Mouse (Mus musculus): ENCODE results near the gene Srl. TPM values are rescaled to one million over a fixed set of nuclear protein-coding genes. Genes with fewer than 3 reads are reported as not detected.

The Srl gene
- 34.4 and 59.9 TPM in 2 replicates for total RNA-seq (2014; rRNA removed)
- 11.3 and 11.6 TPM in 2 replicates for polyA plus RNA-seq (2015; fragmentation: Nextera tagmentation; extraction: Ambion mirVana)

GRCm38 (mm10) chr16:4541501-4542198 is at the start of gene Srl:
Gene Srl (minus strand): TSS chr16:4541816.
- Histone ChIP-seq H3K27me3 (ENCODE audit: insufficient read depth, low read length) (no peaks in the 10 kb centered on the region), H3K9me3 (ENCODE audit: low read length) (no peaks in the 10 kb centered on the region), H3K4me3 (ENCODE audit: low read depth, low read length) (peak within 1 kb of the TSS; percentile 53), H3K4me1 (ENCODE audit: insufficient read depth, low read length) (no peaks in the 10 kb centered on the region), H3K4me2 (ENCODE audit: low read depth, low read length, poor library complexity, severe bottlenecking) (peak within 1 kb of the TSS; percentile 50), H3K9ac (replicated peaks; ENCODE audit: low read length, poor library complexity, severe bottlenecking) (peak within 1 kb of the TSS; percentile 50), H3K36me3 (ENCODE audit: insufficient read depth, low read length) (peaks cover 9% of the 10 kb centered on the region; the same call in 1 of the 2 replicates), H3K27ac (ENCODE audit: low read depth, low read length) (peak within 1 kb of the TSS; percentile 39; the same call in 1 of the 2 replicates)
- WGBS, result under 1% methylated on average over 43 of the region's 43 CpGs
- ATAC-seq (ENCODE audit: low FRiP score), result peak; percentile 97
- TF ChIP-seq CTCF (IDR thresholded peaks at IDR 0.05), result peak; percentile 94
- DNase-seq (ENCODE audit: low spot score), result peak; percentile 100

- H3K4me3 ChIP-seq (ENCODE audit: low read depth, low read length), result no peak overlapping the region
- H3K27ac ChIP-seq (ENCODE audit: low read depth, low read length), result no peak overlapping the region
- ATAC-seq (ENCODE audit: low FRiP score), result no peak
- no peak overlapping the region for H3K9ac ChIP-seq (replicated peaks; ENCODE audit: low read length, poor library complexity, severe bottlenecking)
- DNase-seq (ENCODE audit: low spot score), result no peak
- H3K9me3 ChIP-seq (ENCODE audit: low read length), result no peaks in the 10 kb centered on the region
- no peaks in the 10 kb centered on the region for H3K4me1 ChIP-seq (ENCODE audit: insufficient read depth, low read length)
- H3K27me3 ChIP-seq (ENCODE audit: insufficient read depth, low read length), result no peaks in the 10 kb centered on the region
- WGBS, result 97% methylated on average over 9 of the region's 9 CpGs
- no peak overlapping the region for H3K4me2 ChIP-seq (ENCODE audit: low read depth, low read length, poor library complexity, severe bottlenecking)
- no peaks in the 10 kb centered on the region; the same call in 1 of the 2 replicates for H3K36me3 ChIP-seq (ENCODE audit: insufficient read depth, low read length)
- no peak for TF ChIP-seq CTCF (IDR thresholded peaks at IDR 0.05)
Measured at GRCm38 (mm10) chr16:4590236-4590635, 48.6 kb upstream of the Srl start.

DNA sequence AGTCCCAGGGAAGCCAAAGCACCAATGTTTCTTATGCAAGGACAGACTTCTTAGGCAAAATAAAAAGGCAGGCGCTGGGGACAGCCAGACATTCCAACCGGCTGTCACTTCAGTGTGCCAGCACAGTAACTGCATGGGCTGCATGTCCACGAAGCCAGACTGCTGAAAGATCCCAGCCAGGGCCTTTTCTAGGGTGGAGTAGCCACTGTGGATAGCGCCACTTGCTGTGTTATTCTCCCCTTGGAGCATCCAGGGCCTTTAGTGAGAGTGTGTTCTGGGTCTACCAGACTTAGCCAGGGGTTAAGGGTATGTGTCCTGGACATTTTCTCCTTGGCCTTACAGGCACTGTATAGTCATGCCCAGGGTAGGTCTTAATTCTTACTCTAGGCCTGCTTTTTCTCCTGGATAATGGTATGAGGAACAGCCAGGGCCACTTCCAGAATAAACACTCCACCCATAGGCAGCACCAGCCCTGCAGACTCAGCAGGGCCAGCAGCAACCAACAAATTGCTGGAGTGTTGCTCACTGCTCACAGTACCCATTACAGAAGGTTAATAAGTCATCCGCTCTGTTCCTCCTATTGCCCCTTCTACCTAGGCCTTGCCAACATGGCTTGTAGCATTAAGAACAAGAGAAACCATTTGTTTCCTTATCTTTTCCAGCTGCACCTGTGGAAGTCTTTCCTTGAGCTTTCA is 46.0 kb upstream of the Srl start:
- H3K27me3 ChIP-seq (ENCODE audit: insufficient read depth, low read length), result no peaks in the 10 kb centered on the region
- peak overlapping the region; percentile 62; the same call in 1 of the 2 replicates for H3K27ac ChIP-seq (ENCODE audit: low read depth, low read length)
- WGBS, result 56% methylated on average over 5 of the region's 5 CpGs
- H3K36me3 ChIP-seq (ENCODE audit: insufficient read depth, low read length), result no peaks in the 10 kb centered on the region; the same call in 1 of the 2 replicates
- H3K9ac ChIP-seq (replicated peaks; ENCODE audit: low read length, poor library complexity, severe bottlenecking), result no peak overlapping the region
- no peaks in the 10 kb centered on the region for H3K4me1 ChIP-seq (ENCODE audit: insufficient read depth, low read length)
- no peak overlapping the region for H3K4me3 ChIP-seq (ENCODE audit: low read depth, low read length)
- H3K9me3 ChIP-seq (ENCODE audit: low read length), result no peaks in the 10 kb centered on the region
- DNase-seq (ENCODE audit: low spot score) (no peak), ATAC-seq (ENCODE audit: low FRiP score) (no peak)
- TF ChIP-seq CTCF (IDR thresholded peaks at IDR 0.05), result no peak
- H3K4me2 ChIP-seq (ENCODE audit: low read depth, low read length, poor library complexity, severe bottlenecking), result no peak overlapping the region

- H3K27ac ChIP-seq (ENCODE audit: low read depth, low read length), result peak overlapping the region; percentile 62
- H3K4me1 ChIP-seq (ENCODE audit: insufficient read depth, low read length), result no peaks in the 10 kb centered on the region
- DNase-seq (ENCODE audit: low spot score), result peak; percentile 95
- H3K36me3 ChIP-seq (ENCODE audit: insufficient read depth, low read length), result no peaks in the 10 kb centered on the region; the same call in 1 of the 2 replicates
- TF ChIP-seq CTCF (IDR thresholded peaks at IDR 0.05), result peak; percentile 31
- no peaks in the 10 kb centered on the region for H3K9me3 ChIP-seq (ENCODE audit: low read length)
- H3K4me2 ChIP-seq (ENCODE audit: low read depth, low read length, poor library complexity, severe bottlenecking), result peak overlapping the region; percentile 90
- no peaks in the 10 kb centered on the region for H3K27me3 ChIP-seq (ENCODE audit: insufficient read depth, low read length)
- WGBS, result under 1% methylated on average over 43 of the region's 43 CpGs
- peak overlapping the region; percentile 57 for H3K9ac ChIP-seq (replicated peaks; ENCODE audit: low read length, poor library complexity, severe bottlenecking)
- peak; percentile 94 for ATAC-seq (ENCODE audit: low FRiP score)
- peak overlapping the region; percentile 56 for H3K4me3 ChIP-seq (ENCODE audit: low read depth, low read length)
Measured at GRCm38 (mm10) chr16:4586531-4587123, 45.0 kb upstream of the Srl start.

GRCm38 (mm10) chr16:4585642-4586530 is 44.3 kb upstream of the Srl start:
- Histone ChIP-seq H3K9me3 (ENCODE audit: low read length) (no peaks in the 10 kb centered on the region), H3K27ac (ENCODE audit: low read depth, low read length) (peak overlapping the region; percentile 62), H3K4me2 (ENCODE audit: low read depth, low read length, poor library complexity, severe bottlenecking) (peak overlapping the region; percentile 90), H3K9ac (replicated peaks; ENCODE audit: low read length, poor library complexity, severe bottlenecking) (peak overlapping the region; percentile 57), H3K4me3 (ENCODE audit: low read depth, low read length) (peak overlapping the region; percentile 56), H3K36me3 (ENCODE audit: insufficient read depth, low read length) (no peaks in the 10 kb centered on the region; the same call in 1 of the 2 replicates), H3K27me3 (ENCODE audit: insufficient read depth, low read length) (no peaks in the 10 kb centered on the region), H3K4me1 (ENCODE audit: insufficient read depth, low read length) (no peaks in the 10 kb centered on the region)
- WGBS, result 8% methylated on average over 14 of the region's 14 CpGs
- TF ChIP-seq CTCF (IDR thresholded peaks at IDR 0.05), result no peak
- ATAC-seq (ENCODE audit: low FRiP score), result peak; percentile 17; the same call in 1 of the 2 replicates
- no peak for DNase-seq (ENCODE audit: low spot score)

Measured in midbrain, postnatal 0 days (tissue).